20 mouse cellular contexts compared by ENCODE assay signal in the genomic region with DNA sequence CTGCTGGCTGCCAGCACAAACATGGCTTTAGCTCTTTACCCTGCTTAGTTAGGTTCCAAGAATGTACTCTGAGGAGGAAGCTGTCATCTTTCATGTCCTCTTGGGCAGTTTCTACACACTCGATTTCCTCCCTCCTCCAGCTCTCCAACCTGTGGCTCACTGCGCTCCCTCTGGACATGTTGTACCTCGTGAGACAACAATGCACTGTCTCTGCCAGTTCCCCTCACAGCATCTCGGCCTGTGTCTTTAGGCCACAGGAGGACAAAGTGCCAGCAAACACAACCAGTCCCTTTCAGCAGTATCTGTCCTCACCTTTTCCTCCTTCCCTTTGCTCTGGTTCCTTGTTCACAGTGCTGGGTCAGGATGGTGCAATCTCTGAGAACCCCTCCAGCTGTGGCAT. TPM values are rescaled to one million over a fixed set of nuclear protein-coding genes. Genes with fewer than 3 reads are reported as not detected.
A peak's percentile ranks its signal among the peaks of the same experiment; 100 is the strongest.
DNase-seq lines count a peak whose midpoint lies in the region; ATAC-seq lines count a peak whose summit lies in the region.
"Had no signal": no experiment of that assay in that cellular context is flagged by ENCODE, and none has a peak within 500 bp of the region (broad histone marks: within the 10 kb centered on the region; RNA-seq: fewer than 3 reads in every experiment).

No protein-coding gene starts in this region.

- WGBS in heart, embryonic 16.5 days, result 64% methylated on average over 4 of the region's 4 CpGs
- 81% methylated on average over 4 of the region's 4 CpGs for WGBS in heart, embryonic 10.5 days
- 70% methylated on average over 4 of the region's 4 CpGs for WGBS in lung, embryonic 16.5 days
- WGBS in intestine, embryonic 16.5 days, result 76% methylated on average over 4 of the region's 4 CpGs

- no peak for ATAC-seq in heart, embryonic 16.5 days (replicated peaks; ENCODE audit: extremely low read depth, insufficient read depth, low FRiP score)
- no peak for ATAC-seq in lung, embryonic 16.5 days (ENCODE audit: low read depth)
- no peak for ATAC-seq in intestine, embryonic 16.5 days

- H3K36me3 ChIP-seq in heart, embryonic 16.5 days (ENCODE audit: control insufficient read depth, insufficient read depth), result peaks cover 60% of the 10 kb centered on the region
- H3K36me3 ChIP-seq in heart, embryonic 10.5 days, result peaks cover 88% of the 10 kb centered on the region
- peaks cover 58% of the 10 kb centered on the region for H3K36me3 ChIP-seq in lung, embryonic 16.5 days (ENCODE audit: control insufficient read depth, insufficient read depth, low read length)
- H3K36me3 ChIP-seq in intestine, embryonic 16.5 days (ENCODE audit: control insufficient read depth, insufficient read depth, low read length), result peaks cover 42% of the 10 kb centered on the region

- H3K9ac ChIP-seq in heart, embryonic 16.5 days (ENCODE audit: low read length), result no peak overlapping the region
- no peak overlapping the region for H3K9ac ChIP-seq in lung, embryonic 16.5 days (ENCODE audit: low read length)
- no peak overlapping the region for H3K9ac ChIP-seq in intestine, embryonic 16.5 days (ENCODE audit: low read depth, low read length)
- H3K9ac ChIP-seq: embryonic facial prominence, embryonic 15.5 days; liver, embryonic 15.5 days; neural tube, embryonic 12.5 days had no signal

- H3K9me3 ChIP-seq in heart, embryonic 16.5 days (replicated peaks; ENCODE audit: control insufficient read depth, low read length), result no peaks in the 10 kb centered on the region
- no peaks in the 10 kb centered on the region for H3K9me3 ChIP-seq in heart, embryonic 10.5 days
- no peaks in the 10 kb centered on the region for H3K9me3 ChIP-seq in lung, embryonic 16.5 days (ENCODE audit: control insufficient read depth, low read length)
- no peaks in the 10 kb centered on the region for H3K9me3 ChIP-seq in intestine, embryonic 16.5 days (ENCODE audit: control insufficient read depth, low read length)
- H3K9me3 ChIP-seq: embryonic facial prominence, embryonic 15.5 days; liver, embryonic 15.5 days; neural tube, embryonic 12.5 days had no signal

- no peaks in the 10 kb centered on the region for H3K27me3 ChIP-seq in heart, embryonic 16.5 days (ENCODE audit: control insufficient read depth, insufficient read depth, low read length)
- no peaks in the 10 kb centered on the region for H3K27me3 ChIP-seq in heart, embryonic 10.5 days (ENCODE audit: insufficient read depth, poor library complexity, severe bottlenecking)
- no peaks in the 10 kb centered on the region for H3K27me3 ChIP-seq in lung, embryonic 16.5 days (ENCODE audit: control insufficient read depth, insufficient read depth, low read depth, low read length)
- no peaks in the 10 kb centered on the region for H3K27me3 ChIP-seq in intestine, embryonic 16.5 days (replicated peaks; ENCODE audit: control insufficient read depth, insufficient read depth, low read length)
- H3K27me3 ChIP-seq: embryonic facial prominence, embryonic 15.5 days; liver, embryonic 15.5 days; neural tube, embryonic 12.5 days had no signal

- DNase-seq in adrenal gland, adult (ENCODE audit: inconsistent age in 2 of 2, low spot score in 1 of 2), result peak; percentile 42 to 63
- DNase-seq in adrenal gland, postnatal 25 days, result no peak
- DNase-seq in heart, embryonic 10.5 days (ENCODE audit: low spot score), result no peak
- no peak for DNase-seq in lung, postnatal 14 days
- DNase-seq in testis, postnatal 14 days (ENCODE audit: low spot score), result peak; percentile 40
- DNase-seq: adrenal gland, postnatal 36 days; cerebellum, adult 9-10 months; embryo, embryonic 11 days; gastrocnemius, postnatal 25 days; kidney, postnatal 25 days; spleen, adult 18-20 months; thymus, postnatal 25 days had no signal

- no peak overlapping the region for H3K4me2 ChIP-seq in heart, embryonic 16.5 days (ENCODE audit: low read depth, low read length)
- H3K4me2 ChIP-seq in lung, embryonic 16.5 days (ENCODE audit: low read depth, low read length), result no peak overlapping the region
- no peak overlapping the region for H3K4me2 ChIP-seq in intestine, embryonic 16.5 days (ENCODE audit: low read depth, low read length)
- H3K4me2 ChIP-seq: embryonic facial prominence, embryonic 15.5 days; liver, embryonic 15.5 days; midbrain, embryonic 11.5 days; neural tube, embryonic 12.5 days had no signal

- no peak overlapping the region for H3K4me3 ChIP-seq in heart, embryonic 16.5 days (ENCODE audit: low read length)
- no peak overlapping the region for H3K4me3 ChIP-seq in heart, embryonic 10.5 days
- no peak overlapping the region for H3K4me3 ChIP-seq in lung, embryonic 16.5 days (ENCODE audit: low read length)
- no peak overlapping the region for H3K4me3 ChIP-seq in intestine, embryonic 16.5 days (ENCODE audit: low read length)
- H3K4me3 ChIP-seq: embryonic facial prominence, embryonic 15.5 days; liver, embryonic 15.5 days; neural tube, embryonic 12.5 days had no signal

- peak overlapping the region; percentile 85 for H3K27ac ChIP-seq in heart, embryonic 16.5 days (ENCODE audit: low read length)
- no peak overlapping the region for H3K27ac ChIP-seq in heart, embryonic 10.5 days
- peak overlapping the region; percentile 58 for H3K27ac ChIP-seq in lung, embryonic 16.5 days (ENCODE audit: low read length)
- H3K27ac ChIP-seq in intestine, embryonic 16.5 days (ENCODE audit: low read length), result no peak overlapping the region
- H3K27ac ChIP-seq: embryonic facial prominence, embryonic 15.5 days; liver, embryonic 15.5 days; macrophage; neural tube, embryonic 12.5 days had no signal

- H3K4me1 ChIP-seq in heart, embryonic 16.5 days (ENCODE audit: control insufficient read depth, insufficient read depth, low read length), result peaks cover 19% of the 10 kb centered on the region
- peaks cover 29% of the 10 kb centered on the region for H3K4me1 ChIP-seq in heart, embryonic 10.5 days
- peaks cover 19% of the 10 kb centered on the region for H3K4me1 ChIP-seq in lung, embryonic 16.5 days (replicated peaks; ENCODE audit: control insufficient read depth, insufficient read depth, low read length)
- no peaks in the 10 kb centered on the region for H3K4me1 ChIP-seq in intestine, embryonic 16.5 days (ENCODE audit: control insufficient read depth, insufficient read depth, low read length)
- H3K4me1 ChIP-seq: embryonic facial prominence, embryonic 15.5 days; liver, embryonic 15.5 days; neural tube, embryonic 12.5 days had no signal

RNA-seq across cellular contexts. Expression of gene Ssr1, which starts 59.9 kb away (rescaled TPM):
- total RNA-seq in adrenal gland, postnatal 25 days (2021), result 90.3 and 126 TPM in 2 replicates
- 80.0 and 81.2 TPM in 2 replicates for polyA plus RNA-seq in heart, embryonic 16.5 days (2015; fragmentation: Nextera tagmentation; extraction: Ambion mirVana)
- polyA plus RNA-seq in heart, embryonic 10.5 days (2016; fragmentation: Nextera tagmentation; extraction: Ambion mirVana), result 114 TPM in 2 replicates
- 151 and 163 TPM in 2 replicates for polyA plus RNA-seq in lung, embryonic 16.5 days (2015; fragmentation: Nextera tagmentation; extraction: Ambion mirVana)
- 126 and 129 TPM in 2 replicates for polyA plus RNA-seq in intestine, embryonic 16.5 days (2015; fragmentation: Nextera tagmentation; extraction: Ambion mirVana)

Comparison
In these comparisons a context has a peak if more than half of its experiments do, and no peak if none do; other contexts are left out.
1. DNase-seq: peak in adrenal gland, adult (2 of 2) and testis, postnatal 14 days (single experiment); none in adrenal gland, postnatal 25 days (single experiment), heart, embryonic 10.5 days (single experiment) and lung, postnatal 14 days (single experiment).
2. H3K27ac ChIP-seq: peak in heart, embryonic 16.5 days (single experiment) and lung, embryonic 16.5 days (single experiment); none in heart, embryonic 10.5 days (single experiment) and intestine, embryonic 16.5 days (single experiment).